Mouse (Mus musculus): Measurements from ENCODE around the gene Chac1. TPM values are rescaled to one million over a fixed set of nuclear protein-coding genes. Genes with fewer than 3 reads are reported as not detected.
A peak's percentile ranks its signal among the peaks of the same experiment; 100 is the strongest.

Chac1 gene
- total and polyA plus RNA-seq, 2 experiments from 2014 or later = 0.11 to 0.52 TPM

- H3K4me1 ChIP-seq (ENCODE audit: control insufficient read depth, insufficient read depth) = peaks cover 7% of the 10 kb centered on the region; the same call in 1 of the 2 replicates
- H3K27ac ChIP-seq (ENCODE audit: low read depth) = peak overlapping the region; percentile 88
- H3K4me2 ChIP-seq (ENCODE audit: low read depth, low read length) = no peak overlapping the region
- H3K36me3 ChIP-seq (replicated peaks; ENCODE audit: control insufficient read depth, insufficient read depth, low read length) = peaks cover 9% of the 10 kb centered on the region
- WGBS = 60% methylated on average over 1 of the region's 1 CpGs
- ATAC-seq (ENCODE audit: insufficient read depth, low read depth) (no peak), DNase-seq (ENCODE audit: low spot score) (no peak)
- H3K4me3 ChIP-seq (ENCODE audit: low read depth, low read length) = no peak overlapping the region
- H3K27me3 ChIP-seq (ENCODE audit: control insufficient read depth, insufficient read depth, low read length) = peaks cover 8% of the 10 kb centered on the region
- TF ChIP-seq EP300 (IDR thresholded peaks at IDR 0.05; ENCODE audit: low read depth) (no peak), CTCF (IDR thresholded peaks at IDR 0.05; ENCODE audit: low read depth) (no peak)
- no peaks in the 10 kb centered on the region for H3K9me3 ChIP-seq (replicated peaks; ENCODE audit: control insufficient read depth, low read length)
- H3K9ac ChIP-seq (replicated peaks; ENCODE audit: low read depth, low read length) = no peak overlapping the region
Observed at GRCm38 (mm10) chr2:119335535-119335934, 15.5 kb upstream of the Chac1 start.

- Histone ChIP-seq H3K4me2 (ENCODE audit: low read depth, low read length) (no peak overlapping the region), H3K4me3 (ENCODE audit: low read depth, low read length) (no peak overlapping the region), H3K4me1 (ENCODE audit: control insufficient read depth, insufficient read depth) (peaks cover 7% of the 10 kb centered on the region; the same call in 1 of the 2 replicates), H3K27ac (ENCODE audit: low read depth) (peak overlapping the region; percentile 88), H3K27me3 (ENCODE audit: control insufficient read depth, insufficient read depth, low read length) (peaks cover 4% of the 10 kb centered on the region), H3K9me3 (replicated peaks; ENCODE audit: control insufficient read depth, low read length) (no peaks in the 10 kb centered on the region), H3K9ac (replicated peaks; ENCODE audit: low read depth, low read length) (no peak overlapping the region), H3K36me3 (replicated peaks; ENCODE audit: control insufficient read depth, insufficient read depth, low read length) (peaks cover 7% of the 10 kb centered on the region)
- TF ChIP-seq CTCF (IDR thresholded peaks at IDR 0.05; ENCODE audit: low read depth) = no peak
- no peak for TF ChIP-seq EP300 (IDR thresholded peaks at IDR 0.05; ENCODE audit: low read depth)
- DNase-seq (ENCODE audit: low spot score) (no peak), ATAC-seq (ENCODE audit: insufficient read depth, low read depth) (no peak)
- WGBS = 48% methylated on average over 2 of the region's 2 CpGs
Observed at GRCm38 (mm10) chr2:119336002-119336401, 15.0 kb upstream of the Chac1 start.

- H3K4me2 ChIP-seq (ENCODE audit: low read depth, low read length) = no peak overlapping the region
- TF ChIP-seq CTCF (IDR thresholded peaks at IDR 0.05; ENCODE audit: low read depth) = no peak
- peak; percentile 67 for TF ChIP-seq EP300 (IDR thresholded peaks at IDR 0.05; ENCODE audit: low read depth)
- ATAC-seq (ENCODE audit: insufficient read depth, low read depth) (peak; percentile 22; the same call in 1 of the 2 replicates), DNase-seq (ENCODE audit: low spot score) (no peak)
- H3K4me1 ChIP-seq (ENCODE audit: control insufficient read depth, insufficient read depth) = peaks cover 7% of the 10 kb centered on the region; the same call in 1 of the 2 replicates
- peaks cover 5% of the 10 kb centered on the region; the same call in 1 of the 2 replicates for H3K36me3 ChIP-seq (replicated peaks; ENCODE audit: control insufficient read depth, insufficient read depth, low read length)
- WGBS = 57% methylated on average over 10 of the region's 10 CpGs
- H3K9ac ChIP-seq (replicated peaks; ENCODE audit: low read depth, low read length) = no peak overlapping the region
- H3K27me3 ChIP-seq (ENCODE audit: control insufficient read depth, insufficient read depth, low read length) = no peaks in the 10 kb centered on the region
- no peaks in the 10 kb centered on the region for H3K9me3 ChIP-seq (replicated peaks; ENCODE audit: control insufficient read depth, low read length)
- H3K27ac ChIP-seq (ENCODE audit: low read depth) = peak overlapping the region; percentile 88
- no peak overlapping the region for H3K4me3 ChIP-seq (ENCODE audit: low read depth, low read length)
Observed at GRCm38 (mm10) chr2:119336470-119336869, 14.6 kb upstream of the Chac1 start.

GRCm38 (mm10) chr2:119337425-119338265, 13.4 kb upstream of the Chac1 start:
- Histone ChIP-seq H3K9ac (replicated peaks; ENCODE audit: low read depth, low read length) (peak overlapping the region; percentile 52), H3K27me3 (ENCODE audit: control insufficient read depth, insufficient read depth, low read length) (no peaks in the 10 kb centered on the region), H3K9me3 (replicated peaks; ENCODE audit: control insufficient read depth, low read length) (no peaks in the 10 kb centered on the region), H3K27ac (ENCODE audit: low read depth) (peak overlapping the region; percentile 88), H3K4me2 (ENCODE audit: low read depth, low read length) (peak overlapping the region; percentile 70), H3K36me3 (replicated peaks; ENCODE audit: control insufficient read depth, insufficient read depth, low read length) (peaks cover under 1% of the 10 kb centered on the region; the same call in 1 of the 2 replicates), H3K4me3 (ENCODE audit: low read depth, low read length) (peak overlapping the region; percentile 51), H3K4me1 (ENCODE audit: control insufficient read depth, insufficient read depth) (peaks cover 7% of the 10 kb centered on the region; the same call in 1 of the 2 replicates)
- DNase-seq (ENCODE audit: low spot score) = peak; percentile 74
- WGBS = 8% methylated on average over 58 of the region's 60 CpGs
- peak; percentile 88 for ATAC-seq (ENCODE audit: insufficient read depth, low read depth)
- TF ChIP-seq CTCF (IDR thresholded peaks at IDR 0.05; ENCODE audit: low read depth) (peak; percentile 79), EP300 (IDR thresholded peaks at IDR 0.05; ENCODE audit: low read depth) (peak; percentile 83; the same call in 1 of the 2 replicates)

GRCm38 (mm10) chr2:119344537-119345138, 6.4 kb upstream of the Chac1 start:
- H3K36me3 ChIP-seq (replicated peaks; ENCODE audit: control insufficient read depth, insufficient read depth, low read length) = no peaks in the 10 kb centered on the region
- no peak overlapping the region for H3K27ac ChIP-seq (ENCODE audit: low read depth)
- H3K9me3 ChIP-seq (replicated peaks; ENCODE audit: control insufficient read depth, low read length) = no peaks in the 10 kb centered on the region
- no peak overlapping the region for H3K4me2 ChIP-seq (ENCODE audit: low read depth, low read length)
- 23% methylated on average over 6 of the region's 6 CpGs for WGBS
- H3K9ac ChIP-seq (replicated peaks; ENCODE audit: low read depth, low read length) = no peak overlapping the region
- H3K27me3 ChIP-seq (ENCODE audit: control insufficient read depth, insufficient read depth, low read length) = no peaks in the 10 kb centered on the region
- TF ChIP-seq EP300 (IDR thresholded peaks at IDR 0.05; ENCODE audit: low read depth) (no peak), CTCF (IDR thresholded peaks at IDR 0.05; ENCODE audit: low read depth) (no peak)
- ATAC-seq (ENCODE audit: insufficient read depth, low read depth) = no peak
- no peak for DNase-seq (ENCODE audit: low spot score)
- no peaks in the 10 kb centered on the region for H3K4me1 ChIP-seq (ENCODE audit: control insufficient read depth, insufficient read depth)
- H3K4me3 ChIP-seq (ENCODE audit: low read depth, low read length) = no peak overlapping the region
